Mouse (Mus musculus): Measurements from ENCODE around the gene A530032D15Rik.
"Not testable (repeated sequence)": the region's sequence is repeated elsewhere in the genome, so short reads cannot be mapped to it uniquely, and the experiment has no call there.

Gene A530032D15Rik

DNA sequence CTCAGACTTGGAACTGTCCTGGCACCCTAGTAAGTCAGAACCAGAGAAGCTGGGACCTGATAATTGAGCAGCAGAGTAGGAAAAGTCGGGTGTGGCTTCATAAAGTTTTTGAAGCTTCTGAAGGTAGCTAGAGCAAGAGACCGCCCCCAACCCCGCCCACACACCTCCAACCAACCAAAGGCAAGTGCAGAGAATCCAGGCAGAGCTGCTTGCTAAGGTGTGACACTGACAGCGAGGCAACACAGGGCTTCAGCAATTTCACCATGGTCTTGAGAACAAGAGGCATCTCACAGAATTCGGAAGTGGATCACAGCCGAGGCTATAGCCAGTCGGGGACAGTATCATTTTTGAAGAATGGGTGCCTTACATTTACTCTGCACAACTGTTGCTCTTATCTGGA, at the start of gene A530032D15Rik:
Gene A530032D15Rik, minus strand, starts transcription at position 101 of the 400 bp plus-strand sequence.
- not testable (repeated sequence) for DNase-seq

DNA sequence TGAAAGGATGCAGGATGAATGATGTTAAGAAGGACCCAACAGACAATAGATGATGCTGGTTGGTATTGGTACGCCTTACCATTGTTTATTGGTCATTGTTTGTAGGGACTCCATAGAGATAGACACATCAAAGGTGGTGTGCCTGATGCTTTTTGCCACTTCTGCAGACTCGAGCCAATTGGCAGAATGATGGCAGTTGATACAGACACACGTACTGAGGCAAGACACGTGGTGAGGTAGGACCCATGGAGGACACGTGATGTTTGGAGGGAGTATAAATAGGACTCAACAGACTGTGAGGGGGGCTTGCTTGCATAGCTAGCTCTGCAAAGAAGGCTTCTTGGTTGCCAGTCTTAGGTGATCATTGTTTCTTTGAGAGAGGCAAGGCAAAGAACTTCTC, 45.5 kb upstream of the A530032D15Rik start:
- not testable (repeated sequence) for DNase-seq

DNA sequence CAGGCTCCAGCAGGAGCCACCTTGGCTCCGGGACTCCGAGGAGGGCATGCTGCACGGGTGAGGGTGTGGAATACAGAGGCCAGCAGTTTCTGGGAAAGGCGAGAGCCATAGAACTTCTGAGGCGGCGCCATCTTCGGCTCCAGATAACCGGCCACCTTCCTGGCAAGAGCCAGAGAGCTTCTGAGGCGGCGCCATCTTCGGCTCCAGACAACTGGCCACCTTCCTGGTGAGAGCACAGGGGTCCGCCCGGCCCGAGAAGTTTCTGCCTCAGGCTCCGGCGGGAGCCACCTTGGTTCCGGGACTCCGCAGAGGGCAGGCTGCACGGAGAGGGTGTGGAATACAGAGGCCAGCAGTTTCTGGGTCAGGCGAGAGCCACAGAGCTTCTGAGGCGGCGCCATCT, 24.0 kb upstream of the A530032D15Rik start:
- DNase-seq: not testable (repeated sequence)

DNA sequence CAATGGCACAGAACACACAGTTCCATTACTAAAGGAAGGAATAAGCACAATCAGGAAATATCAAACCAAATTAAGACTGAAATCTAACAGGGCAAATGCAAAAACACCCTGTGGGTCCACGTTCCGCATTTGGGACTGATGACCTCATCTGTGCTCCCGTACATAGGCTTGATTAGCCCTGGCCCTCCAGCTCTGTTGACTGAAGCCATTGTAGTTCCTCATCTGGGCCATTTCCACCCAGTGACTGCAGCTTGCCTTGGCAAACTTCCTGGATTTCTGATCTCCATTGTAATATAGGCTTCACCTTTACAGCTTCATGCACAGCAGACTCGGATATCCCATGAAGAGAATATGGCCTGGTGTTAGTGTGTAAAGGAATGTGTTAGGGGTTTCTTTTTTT, 12.2 kb upstream of the A530032D15Rik start:
- not testable (repeated sequence) for DNase-seq

DNA sequence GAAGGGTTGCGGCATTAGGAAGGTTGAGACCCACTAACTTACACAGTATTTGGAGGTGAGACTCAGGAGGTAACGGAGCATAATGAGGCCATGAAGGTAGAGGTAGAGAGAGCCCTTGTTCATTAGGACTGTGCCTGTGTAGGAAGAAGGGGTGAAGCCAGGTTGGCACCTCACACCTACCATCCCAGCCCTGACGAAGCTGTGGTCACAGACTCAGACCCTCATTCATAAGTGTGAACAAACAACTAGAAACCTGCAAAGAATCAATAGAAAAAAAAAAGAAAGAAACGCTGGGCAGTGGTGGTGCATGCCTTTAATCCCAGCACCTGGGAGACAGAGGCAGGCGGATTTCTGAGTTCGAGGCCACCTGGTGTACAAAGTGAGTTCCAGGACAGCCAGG, 8.7 kb upstream of the A530032D15Rik start:
- DNase-seq: not testable (repeated sequence)

DNA sequence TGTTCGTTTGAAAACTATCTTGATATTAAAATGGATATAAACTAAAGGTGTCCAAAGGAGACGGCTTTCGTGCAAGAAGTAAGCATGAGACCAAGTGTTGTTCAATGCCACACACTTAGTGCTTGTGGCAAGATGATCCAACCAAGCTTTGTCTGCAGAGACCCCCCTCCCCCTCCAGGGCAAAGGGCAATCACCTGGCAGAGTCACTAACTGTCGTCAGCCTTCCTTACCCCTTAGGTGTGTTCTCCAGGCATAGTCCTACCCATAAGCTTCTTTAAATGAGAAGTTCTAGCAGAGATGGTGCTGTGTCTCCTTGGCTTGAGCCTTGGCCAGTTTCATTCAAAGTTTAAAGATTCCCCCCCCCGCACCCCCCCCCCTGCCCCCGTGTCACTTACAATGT, 7.9 kb upstream of the A530032D15Rik start:
- not testable (repeated sequence) for DNase-seq

DNA sequence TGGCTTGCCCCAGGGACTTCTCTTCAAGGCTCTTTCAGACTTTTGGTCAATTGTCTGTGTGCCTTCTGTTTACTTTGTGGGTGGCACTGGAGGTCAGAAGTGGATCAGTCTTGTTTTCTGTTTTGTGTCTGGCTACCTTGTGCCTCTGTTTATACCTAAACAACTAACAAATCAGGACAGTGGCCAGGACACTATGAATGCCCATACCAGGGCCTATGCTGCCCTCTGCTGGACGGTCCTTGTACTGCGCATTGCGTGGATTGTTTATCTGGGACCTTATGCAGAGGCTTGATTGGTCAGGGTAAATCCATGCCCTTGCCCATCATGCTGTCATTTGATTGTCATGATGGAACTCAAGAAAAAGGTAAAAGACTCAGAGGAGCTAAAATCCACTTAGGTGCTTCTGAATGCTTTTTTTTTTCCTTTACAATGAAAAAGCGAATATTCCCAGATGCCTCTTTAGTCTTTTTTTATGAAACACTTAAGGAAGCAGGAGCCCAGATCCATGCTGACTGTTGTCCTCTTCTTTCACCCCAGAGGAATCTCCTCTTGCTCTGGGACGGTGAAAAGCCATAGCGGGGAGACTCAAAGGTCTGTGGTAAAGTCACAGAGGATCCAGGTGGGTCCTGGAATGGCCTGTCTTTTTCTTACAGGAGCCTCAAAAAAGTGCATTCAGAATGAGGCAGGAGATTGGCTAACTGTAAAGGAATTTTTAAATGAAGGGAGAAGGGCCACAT, 5.2 kb upstream of the A530032D15Rik start:
- DNase-seq: not testable (repeated sequence)

DNA sequence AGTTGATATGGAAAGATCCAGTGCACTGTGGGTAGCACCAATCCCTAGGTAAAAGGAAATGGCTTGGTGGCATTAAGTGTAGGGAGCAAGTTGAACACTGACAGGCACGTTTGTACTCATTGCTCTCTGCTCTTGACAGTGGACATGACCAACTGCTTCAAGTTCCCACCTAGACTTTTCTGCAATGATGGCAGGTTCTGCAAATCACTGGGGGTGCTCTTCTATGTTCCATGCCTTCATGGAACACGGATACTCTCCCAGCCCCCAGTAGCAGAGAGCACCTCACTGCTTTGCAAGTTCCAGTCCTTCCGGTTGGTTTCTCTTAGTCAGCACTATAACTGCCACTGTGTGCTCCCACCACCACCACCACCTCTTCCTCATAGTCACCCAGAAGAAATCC, 4.4 kb upstream of the A530032D15Rik start:
- DNase-seq: not testable (repeated sequence)

DNA sequence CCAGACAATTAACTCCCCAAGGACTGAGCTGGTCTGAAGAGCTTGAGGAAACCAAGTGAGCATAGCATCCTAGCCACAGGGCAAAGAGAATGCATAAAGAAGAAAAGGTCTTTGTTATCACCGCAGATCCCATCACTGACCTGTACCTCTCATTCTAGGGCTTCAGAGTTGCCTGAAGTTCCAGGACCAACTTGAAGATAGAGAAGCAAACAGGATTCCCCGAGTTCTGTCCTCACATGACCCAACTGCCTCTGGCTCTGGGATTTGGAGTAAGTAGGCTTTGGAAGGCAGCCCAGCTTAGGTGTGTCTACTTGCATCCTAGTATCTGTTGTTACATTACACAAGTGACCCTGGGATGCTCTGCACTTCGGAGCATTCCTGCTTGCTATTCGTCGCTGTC, 3.2 kb upstream of the A530032D15Rik start:
- not testable (repeated sequence) for DNase-seq

DNA sequence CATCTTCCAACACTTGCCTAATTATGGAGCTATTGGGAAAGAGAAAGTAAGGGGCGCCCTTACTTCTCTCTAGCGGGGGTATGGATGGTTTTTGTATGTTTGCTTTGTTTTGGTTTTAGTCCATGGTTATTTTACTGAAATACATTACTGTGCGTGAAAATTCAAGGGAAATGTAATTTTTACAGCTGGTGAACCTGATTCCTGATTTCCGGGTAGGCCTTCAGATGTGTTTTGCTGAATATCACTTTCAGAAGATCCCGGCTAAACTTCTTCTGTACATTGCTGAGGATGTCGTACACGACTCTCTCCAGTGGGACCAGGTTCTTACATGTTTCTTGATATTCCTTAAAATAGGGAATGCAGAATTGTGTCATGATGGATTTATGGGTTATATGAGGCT, 2.6 kb upstream of the A530032D15Rik start:
- DNase-seq: not testable (repeated sequence)

DNA sequence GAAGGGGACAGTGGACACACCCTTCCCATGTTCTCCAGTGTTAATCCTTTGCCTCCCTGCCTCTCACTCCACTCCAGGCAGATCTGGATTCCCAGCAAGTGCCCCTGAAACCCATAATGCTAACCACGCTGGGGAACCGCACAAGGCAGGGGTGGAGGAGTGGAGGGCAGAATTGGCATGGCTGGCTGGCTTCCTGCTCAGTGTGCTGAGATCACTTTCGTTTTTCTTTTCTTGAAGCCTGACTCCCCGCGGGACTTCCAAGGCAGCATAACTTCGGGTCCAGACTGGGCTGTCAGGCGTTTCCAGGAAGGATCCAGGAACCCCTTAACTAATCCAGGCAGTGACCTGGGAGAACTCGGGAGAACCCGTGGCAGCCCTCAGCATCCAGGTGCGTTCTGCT, 1.9 kb upstream of the A530032D15Rik start:
- DNase-seq: not testable (repeated sequence)

DNA sequence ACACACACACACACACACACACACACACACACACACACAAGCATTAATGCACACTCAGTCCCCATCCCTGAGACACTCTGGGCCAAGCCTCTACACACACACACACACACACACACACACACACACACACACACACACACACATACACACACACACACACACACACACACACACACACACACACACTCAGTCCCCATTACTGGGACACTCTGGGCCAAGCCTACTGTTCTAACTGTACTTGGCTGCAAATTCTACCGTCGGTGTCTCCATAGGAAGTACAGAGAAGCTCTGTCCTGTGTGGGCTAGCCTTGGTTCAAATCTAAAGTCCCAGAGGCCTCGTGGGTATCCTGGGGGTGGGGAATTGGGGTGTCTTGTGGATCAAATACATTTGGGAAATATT, 1.2 kb upstream of the A530032D15Rik start:
- DNase-seq: not testable (repeated sequence)

DNA sequence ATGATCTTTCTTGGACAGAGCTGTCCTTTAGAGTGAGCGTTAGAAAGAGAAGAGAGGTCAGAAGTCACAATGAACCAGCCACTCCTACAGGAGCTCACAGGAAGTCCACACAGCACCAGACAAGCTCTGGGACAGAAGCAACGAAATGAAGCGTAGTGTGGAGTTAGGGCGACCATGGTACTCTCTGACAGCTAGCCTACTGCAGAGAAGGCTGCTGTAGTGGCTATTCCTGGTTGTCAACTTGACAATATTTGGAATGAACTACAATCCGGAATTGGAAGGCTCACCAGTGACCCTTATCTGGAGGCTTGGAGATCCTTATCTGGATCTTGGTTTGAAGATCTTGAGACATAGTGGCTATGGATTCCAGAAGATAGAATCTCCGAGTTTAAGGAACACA, 3.6 kb downstream of the A530032D15Rik start:
- DNase-seq: not testable (repeated sequence)

DNA sequence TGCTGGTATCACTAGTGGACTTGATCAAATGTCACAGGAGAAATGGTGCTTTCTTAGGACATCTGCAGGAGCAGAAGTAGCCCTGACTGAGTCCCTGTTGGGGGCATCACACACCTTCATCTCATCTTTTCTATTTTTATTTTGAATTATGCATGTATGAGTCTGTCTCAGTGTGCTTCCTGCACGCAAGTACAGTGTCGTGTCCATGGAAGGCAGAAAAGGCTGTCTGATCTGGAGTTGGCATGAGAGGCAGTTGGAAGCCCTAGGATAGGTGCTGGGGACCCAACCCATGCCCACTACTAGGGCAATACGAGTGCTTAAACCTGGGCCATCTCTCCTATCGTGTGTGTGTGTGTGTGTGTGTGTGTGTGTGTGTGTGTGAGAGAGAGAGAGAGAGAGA, 4.3 kb downstream of the A530032D15Rik start:
- DNase-seq: not testable (repeated sequence)

DNA sequence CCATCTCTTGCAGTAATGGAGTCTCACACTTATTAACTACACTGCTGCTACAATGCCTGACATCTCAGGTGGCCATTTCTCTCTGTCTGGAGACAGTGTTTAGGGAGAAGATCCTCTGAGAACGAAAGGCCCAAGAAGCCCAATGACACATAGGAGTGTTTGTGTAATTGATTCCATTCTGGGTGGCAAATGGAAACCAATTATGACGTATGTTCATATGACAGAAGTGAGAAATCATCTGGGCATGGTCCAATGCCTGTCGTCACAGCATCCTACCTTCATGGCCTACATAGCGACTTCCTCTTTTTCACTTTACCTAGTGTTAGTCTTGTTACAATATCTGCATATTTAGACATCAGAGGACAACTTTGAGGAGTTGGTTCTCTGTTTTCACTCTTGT, 7.9 kb downstream of the A530032D15Rik start:
- not testable (repeated sequence) for DNase-seq

DNA sequence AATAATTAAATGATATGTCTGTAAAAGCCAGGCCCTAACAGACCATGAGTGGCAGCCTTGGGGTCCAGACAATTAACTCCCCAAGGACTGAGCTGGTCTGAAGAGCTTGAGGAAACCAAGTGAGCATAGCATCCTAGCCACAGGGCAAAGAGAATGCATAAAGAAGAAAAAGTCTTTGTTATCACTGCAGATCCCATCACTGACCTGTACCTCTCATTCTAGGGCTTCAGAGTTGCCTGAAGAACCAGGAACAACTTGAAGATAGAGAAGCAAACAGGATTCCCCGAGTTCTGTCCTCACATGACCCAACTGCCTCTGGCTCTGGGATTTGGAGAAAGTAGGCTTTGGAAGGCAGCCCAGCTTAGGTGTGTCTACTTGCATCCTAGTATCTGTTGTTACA, 9.8 kb downstream of the A530032D15Rik start, which contains the start of gene Gm10553:
Gene Gm10553, plus strand, starts transcription at position 301 of the 400 bp plus-strand sequence.
- not testable (repeated sequence) for DNase-seq

DNA sequence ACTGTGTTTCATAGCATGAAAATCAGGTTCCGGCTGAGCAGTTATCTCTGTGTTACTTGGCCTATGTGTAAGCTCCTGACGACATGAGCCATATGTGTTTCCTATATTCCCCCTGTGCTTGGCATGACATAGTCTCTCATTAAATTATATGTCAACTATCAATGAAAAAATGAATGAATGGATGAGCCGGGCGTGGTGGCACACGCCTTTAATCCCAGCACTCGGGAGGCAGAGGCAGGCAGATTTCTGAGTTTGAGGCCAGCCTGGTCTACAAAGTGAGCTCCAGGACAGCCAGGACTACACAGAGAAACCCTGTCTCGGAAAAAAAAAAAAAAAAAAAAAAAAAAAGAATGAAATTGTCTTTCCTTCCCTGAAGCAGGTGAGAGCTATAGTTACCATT, 10.6 kb downstream of the A530032D15Rik start:
- not testable (repeated sequence) for DNase-seq

DNA sequence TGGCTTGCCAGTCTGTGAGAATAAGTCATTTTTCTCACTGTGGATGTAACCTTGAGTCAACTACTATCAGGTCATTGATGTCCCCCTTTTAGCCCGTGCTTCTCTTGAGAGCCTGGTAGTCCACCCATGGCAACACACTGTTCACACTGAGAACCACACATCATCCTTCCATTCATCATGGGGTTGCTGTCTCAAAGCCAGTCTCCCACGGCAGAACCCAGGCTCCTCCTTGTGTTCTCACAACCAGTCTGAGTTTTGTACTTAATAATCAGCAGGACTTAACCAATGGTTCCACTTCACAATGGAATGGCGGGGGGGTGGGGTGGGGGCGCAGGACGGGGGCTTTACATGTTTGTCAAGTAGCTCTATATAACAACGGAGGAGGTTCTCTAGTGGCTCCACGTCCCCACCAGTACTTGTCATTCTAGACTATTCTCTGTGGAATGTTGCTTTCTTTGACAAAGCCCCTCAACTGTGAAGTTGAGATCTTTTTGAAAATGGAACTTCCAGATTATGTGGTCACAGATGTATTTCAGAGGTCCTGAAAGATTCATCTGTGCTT, 16.6 kb downstream of the A530032D15Rik start:
- not testable (repeated sequence) for DNase-seq

DNA sequence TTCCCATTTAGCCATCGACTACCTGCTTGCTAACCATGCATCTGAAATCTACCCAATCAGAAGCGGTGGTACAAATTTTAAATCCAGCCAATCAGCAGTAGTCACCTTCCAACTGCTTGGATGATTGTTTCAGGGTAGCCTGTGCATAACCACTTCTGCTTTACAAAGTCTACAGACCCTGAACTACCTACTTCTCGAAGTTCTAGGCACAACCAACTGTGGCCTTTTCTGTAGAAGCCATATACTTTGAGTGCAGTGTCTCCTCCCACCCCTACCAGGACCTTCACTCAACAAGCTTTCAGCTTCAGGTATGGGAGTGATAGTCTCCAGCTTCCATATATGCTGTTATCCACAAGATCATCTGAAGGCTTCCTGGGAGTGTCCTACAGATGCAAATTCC, 17.5 kb downstream of the A530032D15Rik start:
- DNase-seq: not testable (repeated sequence)

DNA sequence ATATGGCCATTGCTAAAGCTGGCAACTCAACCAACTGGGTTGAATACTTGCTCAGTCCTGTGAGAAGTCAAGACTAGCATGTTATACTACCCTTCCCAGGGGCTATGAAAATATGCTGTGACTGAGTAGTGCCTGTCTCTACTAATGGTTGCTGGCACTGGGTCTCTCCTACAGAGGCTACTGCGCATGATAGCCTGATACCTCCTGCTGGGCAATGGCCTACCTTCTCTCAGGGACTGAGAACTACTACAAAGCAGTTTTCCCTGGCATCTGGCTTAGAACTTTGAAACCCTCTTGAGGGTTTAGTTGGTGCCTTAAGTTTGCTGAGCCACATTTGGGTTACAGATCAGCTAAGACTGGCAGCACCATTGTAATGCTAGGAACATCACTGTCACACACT, 23.4 kb downstream of the A530032D15Rik start:
- DNase-seq: not testable (repeated sequence)

DNA sequence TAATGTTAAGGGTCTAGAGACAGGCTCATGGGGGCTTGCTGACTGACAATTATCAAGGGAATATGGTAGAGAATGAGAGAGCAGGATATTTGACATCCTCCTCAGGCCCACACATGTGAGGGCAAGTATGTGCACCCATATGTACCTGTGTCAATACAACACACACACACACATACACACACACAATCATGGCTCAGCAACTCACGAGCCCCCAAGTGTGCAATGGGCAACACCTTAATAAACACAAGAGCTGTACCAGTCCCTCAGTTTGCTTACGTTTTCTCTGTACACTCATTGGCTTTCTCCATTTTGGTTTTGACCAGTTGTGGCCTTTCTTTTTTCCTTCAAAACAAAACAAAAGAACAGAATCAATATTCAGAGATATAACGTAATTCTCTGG, 24.9 kb downstream of the A530032D15Rik start:
- DNase-seq: not testable (repeated sequence)

DNA sequence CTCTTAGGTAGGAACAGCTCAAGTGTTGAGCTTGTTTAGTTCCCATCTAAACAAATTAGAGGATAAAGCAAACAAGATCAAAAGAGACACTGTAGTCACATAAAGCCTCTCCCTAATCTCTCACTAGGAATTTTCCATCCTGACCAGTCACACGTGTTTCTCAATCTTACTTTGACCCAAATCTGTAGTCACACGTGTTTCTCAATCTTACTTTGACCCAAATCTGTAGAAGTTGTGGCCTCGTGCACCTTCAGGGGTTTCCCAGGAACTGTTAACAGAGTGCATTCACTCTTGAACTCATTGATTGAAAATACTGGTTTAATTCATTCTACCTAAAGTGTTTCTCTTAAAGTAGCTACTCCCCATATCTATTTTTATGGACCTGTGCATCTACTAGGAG, 36.6 kb downstream of the A530032D15Rik start:
- DNase-seq: not testable (repeated sequence)

DNA sequence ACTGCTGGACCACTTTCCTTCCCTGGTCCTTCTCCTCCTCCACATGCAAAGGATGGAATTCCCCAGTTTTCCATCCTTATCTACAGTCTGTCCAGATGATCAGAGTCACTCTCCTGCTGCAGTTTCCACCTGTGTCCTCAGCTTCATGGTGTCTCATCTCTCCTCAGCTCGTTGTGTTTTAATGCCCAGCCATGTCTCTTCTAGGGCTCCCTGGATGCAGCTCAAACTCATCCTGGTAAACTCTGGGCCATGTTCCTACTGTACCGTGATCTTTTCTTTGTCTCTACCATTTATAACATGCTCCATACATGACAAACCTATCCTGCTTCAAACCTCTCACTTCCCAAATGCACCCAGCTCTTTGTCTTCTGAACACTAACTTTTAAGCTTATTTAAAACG, 38.0 kb downstream of the A530032D15Rik start:
- DNase-seq: not testable (repeated sequence)

DNA sequence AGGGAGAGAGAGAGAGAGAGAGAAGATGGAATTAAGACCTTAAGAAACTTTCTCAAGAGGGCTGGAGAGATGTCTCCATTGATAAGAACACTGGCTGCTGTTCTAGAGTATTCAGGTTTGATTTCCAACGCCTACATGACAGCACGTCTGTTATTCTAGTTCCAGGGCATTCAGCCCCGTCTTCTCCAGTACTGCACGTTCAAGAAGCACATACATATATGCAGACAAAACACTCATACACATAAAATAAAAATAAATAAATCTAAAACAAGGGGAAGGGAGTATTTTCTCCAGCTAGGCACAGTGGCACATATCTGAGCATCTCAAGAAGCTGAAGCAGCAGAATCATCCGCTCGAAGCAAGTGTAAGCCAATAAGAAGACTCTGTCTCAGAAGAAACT, 73.9 kb downstream of the A530032D15Rik start:
- not testable (repeated sequence) for DNase-seq
